Mouse (Mus musculus) embryonic fibroblast, embryonic 13.5 days (primary cell): ENCODE results near the gene Rufy4.

ENCODE experiments used
- CTCF ChIP-seq: IDR thresholded peaks from 2 replicates; pipeline ENCODE4 v1.5.1; 2011; ENCODE audit warnings: mild to moderate bottlenecking, control low read depth, low read length, moderate library complexity, borderline replicate concordance; ENCODE audit not compliant: insufficient read depth
- POLR2A ChIP-seq: IDR thresholded peaks from 2 replicates; pipeline ENCODE4 v1.6.1; 2011; ENCODE audit warnings: low read depth, mild to moderate bottlenecking, control low read depth, low read length, moderate library complexity

DNA sequence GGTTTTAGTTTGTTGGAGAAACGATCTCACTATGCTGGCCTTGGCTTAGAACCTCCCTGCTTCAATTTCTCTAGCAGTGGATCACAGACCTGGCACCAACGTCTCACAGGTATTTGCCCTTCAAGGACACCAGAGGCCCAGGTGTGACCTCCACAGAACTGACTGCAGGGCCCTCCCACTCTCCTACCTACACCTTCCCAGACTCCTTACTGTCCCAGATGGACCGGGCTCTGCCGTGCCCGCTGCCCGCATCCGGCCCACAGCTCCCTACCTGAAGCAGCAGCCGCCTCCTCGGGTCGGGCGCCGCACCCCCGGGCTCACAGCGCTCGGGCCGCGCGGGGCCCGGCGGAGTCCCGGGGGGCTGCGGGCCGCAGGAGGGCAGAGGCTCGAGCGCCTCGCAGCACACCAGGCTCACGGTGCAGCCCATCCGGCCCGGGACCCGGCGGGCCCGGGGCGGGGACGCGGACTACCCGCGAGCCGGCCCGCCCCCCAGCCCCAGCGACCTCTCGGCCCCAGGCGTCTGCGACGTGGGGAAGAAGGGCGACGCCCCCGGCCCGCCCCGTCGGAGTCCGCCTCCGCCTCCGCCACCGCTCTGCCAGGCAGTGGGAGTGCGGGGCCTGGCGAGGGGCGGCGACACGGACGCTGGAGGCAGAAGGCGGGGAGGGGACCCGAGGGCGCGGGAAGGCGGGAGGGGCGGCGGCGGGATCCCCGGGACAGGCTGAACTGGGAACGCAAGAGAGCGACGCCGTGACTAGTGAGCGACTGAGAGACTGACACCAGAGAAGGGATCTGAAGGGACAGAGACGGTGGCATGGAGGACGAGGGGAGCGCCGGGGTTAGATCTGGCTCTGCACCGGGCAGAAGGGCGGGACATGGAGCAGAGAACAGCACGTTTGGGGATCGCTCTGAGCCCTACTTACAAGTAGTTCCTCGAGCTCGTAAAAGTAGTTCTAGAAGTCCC lies 1.0 kb upstream of the Rufy4 start, which contains the start of gene Tns1:
- TF ChIP-seq POLR2A (no peak), CTCF (no peak)
